Mouse (Mus musculus): ENCODE measurements around the gene Sh3glb1.

Sh3glb1 gene

DNA sequence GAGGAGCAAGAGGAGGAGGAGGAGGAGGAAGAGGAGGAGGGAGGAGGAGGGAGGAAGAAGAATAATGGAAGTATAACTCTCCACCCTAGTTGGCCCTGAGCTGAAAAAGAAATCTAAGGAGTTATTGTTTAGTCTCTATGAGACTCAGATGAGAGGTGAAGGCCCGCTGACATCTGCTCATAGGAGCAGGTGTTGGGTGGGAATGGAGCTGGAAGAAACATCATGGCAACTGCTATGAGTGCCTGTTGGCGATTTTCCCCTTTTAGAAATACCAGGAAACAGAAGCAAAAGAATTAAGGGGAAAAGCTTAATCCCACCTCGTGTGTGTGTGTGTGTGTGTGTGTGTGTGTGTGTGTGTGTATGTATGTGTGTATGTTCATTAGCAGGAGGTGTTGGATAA lies 80.7 kb downstream of the Sh3glb1 start:
- in situ Hi-C loops (cut with MboI; ENCODE audit: low pct_unique_long_range_greater_than_20kb in 1 of 2, low sequenced_read_pairs in 2 of 2, unreplicated experiment in 1 of 2): no loop called here

- in situ Hi-C loops (cut with MboI; ENCODE audit: low pct_unique_long_range_greater_than_20kb in 1 of 2, low sequenced_read_pairs in 2 of 2, unreplicated experiment in 1 of 2): no loop called here
Observed at GRCm38 (mm10) chr3:144638110-144638509, 82.0 kb downstream of the Sh3glb1 start.

- in situ Hi-C loops (cut with MboI; ENCODE audit: low pct_unique_long_range_greater_than_20kb in 1 of 2, low sequenced_read_pairs in 2 of 2, unreplicated experiment in 1 of 2): no loop called here
Observed at GRCm38 (mm10) chr3:144635236-144635635, 84.9 kb downstream of the Sh3glb1 start.
